Mouse (Mus musculus): ENCODE measurements at regions not wholly inside any gene's neighbourhood (a gene's known extent, or its start where the extent isn't known, plus 50 kb on each side); places are given as distances from the start of the nearest gene placed in this dataset.

DNA sequence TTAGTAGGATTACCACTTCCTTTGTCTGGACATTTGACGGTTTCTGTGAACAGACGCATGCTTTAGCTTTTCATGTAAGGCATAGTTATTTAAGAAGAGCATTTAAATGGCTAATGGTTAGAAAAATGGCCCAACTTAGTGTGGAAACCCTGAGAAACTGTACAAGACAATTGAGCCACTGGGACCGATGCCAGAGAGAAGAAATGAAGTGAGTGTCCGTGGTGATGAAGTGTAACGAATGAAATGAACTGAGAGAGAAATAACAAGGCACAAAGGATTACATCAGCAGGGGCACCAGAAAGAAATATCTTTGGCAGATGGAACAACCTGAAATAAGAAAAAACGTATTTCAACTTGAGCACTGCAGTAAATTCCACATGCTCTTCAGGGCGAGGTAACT is 197.9 kb downstream of the Ipmk start:
- H3K4me3 ChIP-seq (ENCODE audit: low read depth, low read length), result no peak overlapping the region
- H3K27me3 ChIP-seq (ENCODE audit: insufficient read depth, low read length), result no peaks in the 10 kb centered on the region
- no peak overlapping the region for H3K27ac ChIP-seq (ENCODE audit: low read depth, low read length)
- WGBS, result 71% methylated on average over 7 of the region's 7 CpGs
- no peak for TF ChIP-seq CTCF (IDR thresholded peaks at IDR 0.05)
- H3K4me2 ChIP-seq (ENCODE audit: low read depth, low read length, poor library complexity, severe bottlenecking), result no peak overlapping the region
- DNase-seq (ENCODE audit: low spot score) (no peak), ATAC-seq (ENCODE audit: low FRiP score) (no peak)
- H3K36me3 ChIP-seq (ENCODE audit: insufficient read depth, low read length), result no peaks in the 10 kb centered on the region
- no peaks in the 10 kb centered on the region for H3K4me1 ChIP-seq (ENCODE audit: insufficient read depth, low read length)
- no peaks in the 10 kb centered on the region for H3K9me3 ChIP-seq (ENCODE audit: low read length)
- no peak overlapping the region for H3K9ac ChIP-seq (replicated peaks; ENCODE audit: low read length, poor library complexity, severe bottlenecking)

GRCm38 (mm10) chr10:71546507-71546906 is 198.9 kb downstream of the Ipmk start:
- Histone ChIP-seq H3K27me3 (ENCODE audit: insufficient read depth, low read length) (no peaks in the 10 kb centered on the region), H3K27ac (ENCODE audit: low read depth, low read length) (no peak overlapping the region), H3K9me3 (ENCODE audit: low read length) (no peaks in the 10 kb centered on the region), H3K4me3 (ENCODE audit: low read depth, low read length) (no peak overlapping the region), H3K4me1 (ENCODE audit: insufficient read depth, low read length) (no peaks in the 10 kb centered on the region), H3K9ac (replicated peaks; ENCODE audit: low read length, poor library complexity, severe bottlenecking) (no peak overlapping the region), H3K36me3 (ENCODE audit: insufficient read depth, low read length) (no peaks in the 10 kb centered on the region), H3K4me2 (ENCODE audit: low read depth, low read length, poor library complexity, severe bottlenecking) (no peak overlapping the region)
- TF ChIP-seq CTCF (IDR thresholded peaks at IDR 0.05), result no peak
- no peak for DNase-seq (ENCODE audit: low spot score)
- ATAC-seq (ENCODE audit: low FRiP score), result no peak
- 89% methylated on average over 7 of the region's 7 CpGs for WGBS

DNA sequence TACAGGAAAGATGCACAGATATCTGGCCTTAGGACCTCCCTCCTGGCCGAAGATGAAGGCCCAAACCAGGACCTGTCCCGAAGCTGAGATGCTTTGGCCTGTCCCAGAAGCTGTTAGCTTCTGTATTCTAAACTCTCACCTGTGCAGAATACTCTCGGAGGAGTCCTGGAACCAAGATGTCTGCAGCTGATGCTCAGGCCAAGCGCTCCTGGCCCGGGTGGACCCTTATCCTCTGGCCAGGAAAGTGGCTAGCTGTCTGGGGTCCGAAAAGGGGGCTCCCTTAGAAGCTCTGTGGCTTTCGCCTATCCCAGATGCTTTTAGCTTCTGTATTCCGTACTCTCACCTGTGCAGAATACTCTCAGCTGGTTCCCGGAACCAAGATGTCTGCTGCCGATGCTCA is 236.2 kb downstream of the Ipmk start:
- no peak for TF ChIP-seq CTCF (IDR thresholded peaks at IDR 0.05)
- WGBS, result 89% methylated on average over 10 of the region's 10 CpGs
- Histone ChIP-seq H3K4me3 (ENCODE audit: low read depth, low read length) (no peak overlapping the region), H3K27ac (ENCODE audit: low read depth, low read length) (no peak overlapping the region), H3K4me2 (ENCODE audit: low read depth, low read length, poor library complexity, severe bottlenecking) (no peak overlapping the region), H3K27me3 (ENCODE audit: insufficient read depth, low read length) (no peaks in the 10 kb centered on the region), H3K9me3 (ENCODE audit: low read length) (no peaks in the 10 kb centered on the region), H3K4me1 (ENCODE audit: insufficient read depth, low read length) (no peaks in the 10 kb centered on the region), H3K9ac (replicated peaks; ENCODE audit: low read length, poor library complexity, severe bottlenecking) (no peak overlapping the region), H3K36me3 (ENCODE audit: insufficient read depth, low read length) (no peaks in the 10 kb centered on the region)
- ATAC-seq (ENCODE audit: low FRiP score) (no peak), DNase-seq (ENCODE audit: low spot score) (no peak)

GRCm38 (mm10) chr10:71598515-71598914 is 251.0 kb downstream of the Ipmk start:
- ATAC-seq (ENCODE audit: low FRiP score), result no peak
- no peak overlapping the region for H3K4me2 ChIP-seq (ENCODE audit: low read depth, low read length, poor library complexity, severe bottlenecking)
- TF ChIP-seq CTCF (IDR thresholded peaks at IDR 0.05), result 0 out of 2 replicates have a peak, but pooled peaks have one; percentile 2
- no peak overlapping the region for H3K4me3 ChIP-seq (ENCODE audit: low read depth, low read length)
- DNase-seq (ENCODE audit: low spot score), result no peak
- no peaks in the 10 kb centered on the region for H3K9me3 ChIP-seq (ENCODE audit: low read length)
- no peaks in the 10 kb centered on the region for H3K27me3 ChIP-seq (ENCODE audit: insufficient read depth, low read length)
- no peaks in the 10 kb centered on the region for H3K4me1 ChIP-seq (ENCODE audit: insufficient read depth, low read length)
- no peak overlapping the region for H3K9ac ChIP-seq (replicated peaks; ENCODE audit: low read length, poor library complexity, severe bottlenecking)
- H3K27ac ChIP-seq (ENCODE audit: low read depth, low read length), result no peak overlapping the region
- WGBS, result 92% methylated on average over 6 of the region's 6 CpGs
- no peaks in the 10 kb centered on the region for H3K36me3 ChIP-seq (ENCODE audit: insufficient read depth, low read length)

GRCm38 (mm10) chr10:71613736-71614135 is 266.2 kb downstream of the Ipmk start:
- 89% methylated on average over 4 of the region's 4 CpGs for WGBS
- TF ChIP-seq CTCF (IDR thresholded peaks at IDR 0.05), result no peak
- peak; percentile 10 for DNase-seq (ENCODE audit: low spot score)

DNA sequence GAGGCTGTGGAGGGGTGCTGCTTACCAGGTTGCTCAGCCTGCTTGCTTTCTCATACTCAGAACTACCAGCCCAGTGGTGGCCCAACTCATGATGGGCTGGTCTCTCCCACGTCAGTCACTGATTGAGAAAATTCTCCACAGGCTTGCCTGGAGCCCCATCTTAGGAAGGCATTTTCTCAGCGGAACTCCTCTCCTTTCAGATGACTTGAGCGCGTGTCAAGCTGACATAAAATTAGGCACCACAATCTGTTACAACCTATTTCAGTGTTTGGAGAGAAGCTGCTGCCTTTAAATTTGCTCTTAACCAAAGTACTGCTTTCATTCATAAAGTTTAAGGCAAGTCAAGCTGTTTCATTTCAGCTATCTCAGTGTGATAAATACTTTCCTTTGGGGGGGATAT is 269.6 kb downstream of the Ipmk start:
- Histone ChIP-seq H3K36me3 (ENCODE audit: insufficient read depth, low read length) (no peaks in the 10 kb centered on the region), H3K27me3 (ENCODE audit: insufficient read depth, low read length) (no peaks in the 10 kb centered on the region), H3K4me3 (ENCODE audit: low read depth, low read length) (no peak overlapping the region), H3K9me3 (ENCODE audit: low read length) (no peaks in the 10 kb centered on the region), H3K4me1 (ENCODE audit: insufficient read depth, low read length) (no peaks in the 10 kb centered on the region), H3K27ac (ENCODE audit: low read depth, low read length) (no peak overlapping the region), H3K9ac (replicated peaks; ENCODE audit: low read length, poor library complexity, severe bottlenecking) (no peak overlapping the region), H3K4me2 (ENCODE audit: low read depth, low read length, poor library complexity, severe bottlenecking) (no peak overlapping the region)
- no peak for TF ChIP-seq CTCF (IDR thresholded peaks at IDR 0.05)
- WGBS, result 87% methylated on average over 4 of the region's 4 CpGs
- ATAC-seq (ENCODE audit: low FRiP score) (no peak), DNase-seq (ENCODE audit: low spot score) (no peak)

More at GRCm38 (mm10) chr10:71613736-71614135, 266.2 kb downstream of the Ipmk start:
- no peak overlapping the region for H3K27ac ChIP-seq (ENCODE audit: low read depth, low read length)
- H3K36me3 ChIP-seq (ENCODE audit: insufficient read depth, low read length), result no peaks in the 10 kb centered on the region
- H3K9ac ChIP-seq (replicated peaks; ENCODE audit: low read length, poor library complexity, severe bottlenecking), result no peak overlapping the region
- H3K27me3 ChIP-seq (ENCODE audit: insufficient read depth, low read length), result no peaks in the 10 kb centered on the region
- no peak overlapping the region for H3K4me3 ChIP-seq (ENCODE audit: low read depth, low read length)
- no peak for ATAC-seq (ENCODE audit: low FRiP score)
- no peaks in the 10 kb centered on the region for H3K4me1 ChIP-seq (ENCODE audit: insufficient read depth, low read length)
- no peak overlapping the region for H3K4me2 ChIP-seq (ENCODE audit: low read depth, low read length, poor library complexity, severe bottlenecking)
- no peaks in the 10 kb centered on the region for H3K9me3 ChIP-seq (ENCODE audit: low read length)
